Mouse (Mus musculus): ENCODE measurements around the gene Itga3. TPM values are rescaled to one million over a fixed set of nuclear protein-coding genes. Genes with fewer than 3 reads are reported as not detected.
A peak's percentile ranks its signal among the peaks of the same experiment; 100 is the strongest.

The Itga3 gene
- polyA plus RNA-seq, 1 experiment from 2014 or later, result 10.3 TPM

GRCm38 (mm10) chr11:95036521-95036920, 40.1 kb downstream of the Itga3 start:
- H3K36me3 ChIP-seq, result peaks cover 8% of the 10 kb centered on the region
- no peak overlapping the region for H3K4me3 ChIP-seq
- H3K9ac ChIP-seq, result no peak overlapping the region
- H3K9me3 ChIP-seq, result no peaks in the 10 kb centered on the region
- peaks cover 15% of the 10 kb centered on the region for H3K4me1 ChIP-seq (replicated peaks)
- H3K27ac ChIP-seq, result no peak overlapping the region
- no peak for ATAC-seq (ENCODE audit: low FRiP score)
- H3K27me3 ChIP-seq, result 0 out of 2 replicates have a peak, but pooled peaks cover 5% of the 10 kb centered on the region
- no peak overlapping the region for H3K4me2 ChIP-seq
- WGBS, result 97% methylated on average over 5 of the region's 5 CpGs

- no peak overlapping the region for H3K4me3 ChIP-seq
- H3K9ac ChIP-seq, result 0 out of 2 replicates have a peak overlapping the region, but pooled peaks have one; percentile 3
- H3K4me2 ChIP-seq, result no peak overlapping the region
- H3K27me3 ChIP-seq, result no peaks in the 10 kb centered on the region
- WGBS, result 66% methylated on average over 10 of the region's 10 CpGs
- peaks cover 5% of the 10 kb centered on the region for H3K4me1 ChIP-seq (replicated peaks)
- H3K36me3 ChIP-seq, result peaks cover 8% of the 10 kb centered on the region
- H3K9me3 ChIP-seq, result no peaks in the 10 kb centered on the region
- no peak overlapping the region for H3K27ac ChIP-seq
- ATAC-seq (ENCODE audit: low FRiP score), result no peak
These were observed 41.7 kb downstream of the Itga3 start for GRCm38 (mm10) chr11:95034902-95035301.

- H3K27ac ChIP-seq, result no peak overlapping the region
- WGBS, result 76% methylated on average over 14 of the region's 14 CpGs
- H3K27me3 ChIP-seq, result no peaks in the 10 kb centered on the region
- no peak overlapping the region for H3K9ac ChIP-seq
- no peak for ATAC-seq (ENCODE audit: low FRiP score)
- H3K4me2 ChIP-seq, result no peak overlapping the region
- H3K9me3 ChIP-seq, result no peaks in the 10 kb centered on the region
- H3K4me1 ChIP-seq (replicated peaks), result 0 out of 2 replicates have a peak, but pooled peaks cover 5% of the 10 kb centered on the region
- H3K36me3 ChIP-seq, result peaks cover 7% of the 10 kb centered on the region
- no peak overlapping the region for H3K4me3 ChIP-seq
These were observed 43.0 kb downstream of the Itga3 start for GRCm38 (mm10) chr11:95033617-95034016.

- ATAC-seq (ENCODE audit: low FRiP score), result no peak
- peaks cover 3% of the 10 kb centered on the region; the same call in 1 of the 2 replicates for H3K36me3 ChIP-seq
- no peak overlapping the region for H3K4me2 ChIP-seq
- H3K4me3 ChIP-seq, result no peak overlapping the region
- no peaks in the 10 kb centered on the region for H3K27me3 ChIP-seq
- H3K9me3 ChIP-seq, result no peaks in the 10 kb centered on the region
- no peak overlapping the region for H3K9ac ChIP-seq
- 35% methylated on average over 6 of the region's 6 CpGs for WGBS
- peaks cover 8% of the 10 kb centered on the region for H3K4me1 ChIP-seq (replicated peaks)
- H3K27ac ChIP-seq, result no peak overlapping the region
These were observed 43.7 kb downstream of the Itga3 start for GRCm38 (mm10) chr11:95032945-95033344.

- H3K36me3 ChIP-seq, result peaks cover 38% of the 10 kb centered on the region
- H3K9me3 ChIP-seq, result no peaks in the 10 kb centered on the region
- H3K4me2 ChIP-seq, result no peak overlapping the region
- no peak for ATAC-seq (ENCODE audit: low FRiP score)
- H3K9ac ChIP-seq, result peak overlapping the region; percentile 43
- WGBS, result 32% methylated on average over 13 of the region's 13 CpGs
- H3K4me3 ChIP-seq, result no peak overlapping the region
- no peaks in the 10 kb centered on the region for H3K27me3 ChIP-seq
- peaks cover 19% of the 10 kb centered on the region for H3K4me1 ChIP-seq (replicated peaks)
- peak overlapping the region; percentile 60 for H3K27ac ChIP-seq
These were observed 48.6 kb downstream of the Itga3 start for GRCm38 (mm10) chr11:95027850-95028470.

- Histone ChIP-seq H3K27ac (0 out of 2 replicates have a peak overlapping the region, but pooled peaks have one; percentile 6), H3K36me3 (peaks cover 50% of the 10 kb centered on the region), H3K4me3 (no peak overlapping the region), H3K9ac (no peak overlapping the region), H3K9me3 (no peaks in the 10 kb centered on the region), H3K4me1 (replicated peaks) (peaks cover 19% of the 10 kb centered on the region), H3K4me2 (no peak overlapping the region), H3K27me3 (no peaks in the 10 kb centered on the region)
- WGBS, result 83% methylated on average over 6 of the region's 6 CpGs
- no peak for ATAC-seq (ENCODE audit: low FRiP score)
These were observed 49.8 kb downstream of the Itga3 start for GRCm38 (mm10) chr11:95026849-95027248.

GRCm38 (mm10) chr11:95026090-95026542, 50.5 kb downstream of the Itga3 start:
- no peaks in the 10 kb centered on the region for H3K9me3 ChIP-seq
- peaks cover 19% of the 10 kb centered on the region for H3K4me1 ChIP-seq (replicated peaks)
- 76% methylated on average over 6 of the region's 6 CpGs for WGBS
- peaks cover 53% of the 10 kb centered on the region for H3K36me3 ChIP-seq
- peak; percentile 19; the same call in 1 of the 2 replicates for ATAC-seq (ENCODE audit: low FRiP score)
- H3K27ac ChIP-seq, result no peak overlapping the region
- H3K27me3 ChIP-seq, result no peaks in the 10 kb centered on the region
- H3K9ac ChIP-seq, result no peak overlapping the region
- no peak overlapping the region for H3K4me3 ChIP-seq
- no peak overlapping the region for H3K4me2 ChIP-seq

GRCm38 (mm10) chr11:95025227-95026012, 51.2 kb downstream of the Itga3 start:
- no peak overlapping the region for H3K9ac ChIP-seq
- ATAC-seq (ENCODE audit: low FRiP score), result no peak
- H3K4me3 ChIP-seq, result no peak overlapping the region
- peaks cover 60% of the 10 kb centered on the region for H3K36me3 ChIP-seq
- peaks cover 19% of the 10 kb centered on the region for H3K4me1 ChIP-seq (replicated peaks)
- no peaks in the 10 kb centered on the region for H3K9me3 ChIP-seq
- no peak overlapping the region for H3K4me2 ChIP-seq
- H3K27ac ChIP-seq, result peak overlapping the region; percentile 12; the same call in 1 of the 2 replicates
- 88% methylated on average over 11 of the region's 11 CpGs for WGBS
- H3K27me3 ChIP-seq, result no peaks in the 10 kb centered on the region

GRCm38 (mm10) chr11:95024439-95025184, 52.0 kb downstream of the Itga3 start:
- Histone ChIP-seq H3K9ac (no peak overlapping the region), H3K27ac (peak overlapping the region; percentile 48; the same call in 1 of the 2 replicates), H3K4me2 (no peak overlapping the region), H3K4me3 (no peak overlapping the region), H3K27me3 (no peaks in the 10 kb centered on the region), H3K9me3 (no peaks in the 10 kb centered on the region), H3K36me3 (peaks cover 68% of the 10 kb centered on the region), H3K4me1 (replicated peaks) (peaks cover 24% of the 10 kb centered on the region)
- 59% methylated on average over 29 of the region's 29 CpGs for WGBS
- no peak for ATAC-seq (ENCODE audit: low FRiP score)

- Histone ChIP-seq H3K4me3 (no peak overlapping the region), H3K4me2 (no peak overlapping the region), H3K4me1 (replicated peaks) (peaks cover 24% of the 10 kb centered on the region), H3K9me3 (no peaks in the 10 kb centered on the region), H3K9ac (no peak overlapping the region), H3K27ac (no peak overlapping the region), H3K36me3 (peaks cover 80% of the 10 kb centered on the region), H3K27me3 (no peaks in the 10 kb centered on the region)
- 95% methylated on average over 9 of the region's 9 CpGs for WGBS
- no peak for ATAC-seq (ENCODE audit: low FRiP score)
These were observed 53.1 kb downstream of the Itga3 start for GRCm38 (mm10) chr11:95023481-95023880.

- 79% methylated on average over 10 of the region's 10 CpGs for WGBS
- Histone ChIP-seq H3K27me3 (no peaks in the 10 kb centered on the region), H3K4me3 (no peak overlapping the region), H3K9ac (no peak overlapping the region), H3K36me3 (peaks cover 89% of the 10 kb centered on the region), H3K4me1 (replicated peaks) (peaks cover 16% of the 10 kb centered on the region), H3K27ac (no peak overlapping the region), H3K9me3 (no peaks in the 10 kb centered on the region), H3K4me2 (no peak overlapping the region)
- no peak for ATAC-seq (ENCODE audit: low FRiP score)
These were observed 54.2 kb downstream of the Itga3 start for GRCm38 (mm10) chr11:95022237-95022992.
